Mouse (Mus musculus) heart, embryonic 11.5 days (tissue): ENCODE measurements around the gene Notum. TPM values are rescaled to one million over a fixed set of nuclear protein-coding genes. Genes with fewer than 3 reads are reported as not detected.
A peak's percentile ranks its signal among the peaks of the same experiment; 100 is the strongest.

Experiments
- ATAC-seq: fragments of 200-750 bp; cut with Nextera tagmentation; replicated peaks from 2 replicates; pipeline ENCODE4 v1.8.0; 2017; ENCODE audit warnings: moderate library complexity; ENCODE audit not compliant: insufficient number of reproducible peaks, low FRiP score, low TSS enrichment
- H3K27ac ChIP-seq: fragments of 300-500 bp; sonication (generic); 2 replicates; pipeline ENCODE4 v1.5.1; 2014; ENCODE audit warnings: mild to moderate bottlenecking, low read depth, low read length
- H3K27me3 ChIP-seq: fragments of 300-500 bp; sonication (generic); 2 replicates; pipeline ENCODE4 v1.6.1; 2014; ENCODE audit warnings: mild to moderate bottlenecking, low read length, mixed read lengths; ENCODE audit not compliant: control insufficient read depth, insufficient read depth
- H3K36me3 ChIP-seq: fragments of 300-500 bp; sonication (generic); 2 replicates; pipeline ENCODE4 v1.6.1; 2014; ENCODE audit warnings: mild to moderate bottlenecking, low read length, moderate library complexity, mixed read lengths; ENCODE audit not compliant: control insufficient read depth, insufficient read depth
- H3K4me1 ChIP-seq: fragments of 300-500 bp; sonication (generic); 2 replicates; pipeline ENCODE4 v1.6.1; 2014; ENCODE audit warnings: low read length; ENCODE audit not compliant: control insufficient read depth, insufficient read depth
- H3K4me2 ChIP-seq: fragments of 300-500 bp; sonication (generic); 2 replicates; pipeline ENCODE4 v1.6.1; 2014; ENCODE audit warnings: mild to moderate bottlenecking, moderate library complexity
- H3K4me3 ChIP-seq: fragments of 300-500 bp; sonication (generic); 2 replicates; pipeline ENCODE4 v1.5.1; 2014; ENCODE audit warnings: low read depth, low read length
- H3K9ac ChIP-seq: fragments of 300-500 bp; sonication (generic); 2 replicates; pipeline ENCODE4 v1.6.1; 2014; ENCODE audit warnings: mild to moderate bottlenecking, low read depth, low read length, moderate library complexity
- H3K9me3 ChIP-seq: fragments of 300-500 bp; sonication (generic); replicated peaks from 2 replicates; pipeline ENCODE4 v1.6.1; 2016; ENCODE audit warnings: low read length; ENCODE audit not compliant: control insufficient read depth
- WGBS: fragments of 180-500 bp; shearing (Covaris S2); extraction: QIAGEN DNeasy Blood & Tissue Kit; methylation state at CpG from one replicate; pipeline ENCODE4 v1.1.7; 2014; ENCODE audit not compliant: insufficient replicate concordance; 5-methylcytosine and 5-hydroxymethylcytosine counted together
- polyA plus RNA-seq: library from polyadenylated mRNA; unstranded; fragments of >200 nt; fragmentation: Nextera tagmentation; extraction: Ambion mirVana; gene quantifications from 2 replicates; pipeline ENCODE4 v1.2.1, GENCODE M21; 2014

Gene Notum
- polyA plus RNA-seq, 1 experiment from 2014 or later: 1.5 TPM

GRCm38 (mm10) chr11:120672687-120673593, 12.0 kb upstream of the Notum start, which contains the start of gene Aspscr1:
TSS of gene Aspscr1 (plus strand) at chr11:120672973.
- H3K4me3 ChIP-seq: peak within 1 kb of the TSS; percentile 74
- peak; percentile 97 for ATAC-seq
- no peaks in the 10 kb centered on the region for H3K27me3 ChIP-seq
- peak within 1 kb of the TSS; percentile 90 for H3K9ac ChIP-seq
- no peaks in the 10 kb centered on the region for H3K9me3 ChIP-seq
- no peaks in the 10 kb centered on the region for H3K36me3 ChIP-seq
- peak within 1 kb of the TSS; percentile 89 for H3K27ac ChIP-seq
- H3K4me2 ChIP-seq: peak within 1 kb of the TSS; percentile 86
- peaks cover 8% of the 10 kb centered on the region for H3K4me1 ChIP-seq
- 2% methylated on average over 75 of the region's 83 CpGs for WGBS

- Histone ChIP-seq H3K36me3 (no peaks in the 10 kb centered on the region), H3K9me3 (no peaks in the 10 kb centered on the region), H3K9ac (no peak overlapping the region), H3K4me3 (no peak overlapping the region), H3K27me3 (peaks cover 24% of the 10 kb centered on the region), H3K4me1 (peaks cover 4% of the 10 kb centered on the region; the same call in 1 of the 2 replicates), H3K4me2 (no peak overlapping the region), H3K27ac (no peak overlapping the region)
- WGBS: 1% methylated on average over 3 of the region's 3 CpGs
- no peak for ATAC-seq
Measured at GRCm38 (mm10) chr11:120666617-120667016, 5.6 kb upstream of the Notum start.

- 67% methylated on average over 3 of the region's 3 CpGs for WGBS
Measured at GRCm38 (mm10) chr11:120665406-120665805, 4.4 kb upstream of the Notum start.

GRCm38 (mm10) chr11:120663714-120664113, 2.7 kb upstream of the Notum start:
- H3K36me3 ChIP-seq: no peaks in the 10 kb centered on the region
- WGBS: 87% methylated on average over 5 of the region's 5 CpGs
- no peak overlapping the region for H3K4me3 ChIP-seq
- peaks cover 15% of the 10 kb centered on the region for H3K4me1 ChIP-seq
- no peaks in the 10 kb centered on the region for H3K9me3 ChIP-seq
- no peak overlapping the region for H3K9ac ChIP-seq
- no peak overlapping the region for H3K27ac ChIP-seq
- ATAC-seq: no peak
- peaks cover 53% of the 10 kb centered on the region for H3K27me3 ChIP-seq
- no peak overlapping the region for H3K4me2 ChIP-seq

More at GRCm38 (mm10) chr11:120665406-120665805, 4.4 kb upstream of the Notum start:
- no peak overlapping the region for H3K4me3 ChIP-seq
- no peak for ATAC-seq
- H3K27ac ChIP-seq: no peak overlapping the region
- H3K4me1 ChIP-seq: peaks cover 11% of the 10 kb centered on the region
- H3K9me3 ChIP-seq: no peaks in the 10 kb centered on the region
- no peak overlapping the region for H3K4me2 ChIP-seq
- peaks cover 37% of the 10 kb centered on the region for H3K27me3 ChIP-seq
- H3K9ac ChIP-seq: no peak overlapping the region
- no peaks in the 10 kb centered on the region for H3K36me3 ChIP-seq

GRCm38 (mm10) chr11:120662759-120663158, 1.8 kb upstream of the Notum start:
- no peak overlapping the region for H3K27ac ChIP-seq
- 57% methylated on average over 6 of the region's 6 CpGs for WGBS
- H3K4me2 ChIP-seq: no peak overlapping the region
- no peaks in the 10 kb centered on the region for H3K9me3 ChIP-seq
- ATAC-seq: no peak
- peaks cover 63% of the 10 kb centered on the region for H3K27me3 ChIP-seq
- H3K4me1 ChIP-seq: peaks cover 15% of the 10 kb centered on the region
- no peak overlapping the region for H3K4me3 ChIP-seq
- no peak overlapping the region for H3K9ac ChIP-seq
- H3K36me3 ChIP-seq: no peaks in the 10 kb centered on the region

GRCm38 (mm10) chr11:120660301-120661075, 487 bp downstream of the Notum start:
- H3K4me3 ChIP-seq: peak overlapping the region; percentile 49
- WGBS: under 1% methylated on average over 79 of the region's 95 CpGs
- H3K4me2 ChIP-seq: peak overlapping the region; percentile 81
- no peaks in the 10 kb centered on the region for H3K9me3 ChIP-seq
- peaks cover 83% of the 10 kb centered on the region for H3K27me3 ChIP-seq
- H3K4me1 ChIP-seq: peaks cover 15% of the 10 kb centered on the region
- ATAC-seq: 0 out of 2 replicates have a peak, but pooled peaks have one; percentile 57
- peak overlapping the region; percentile 63 for H3K9ac ChIP-seq
- no peaks in the 10 kb centered on the region for H3K36me3 ChIP-seq
- no peak overlapping the region for H3K27ac ChIP-seq

- peak overlapping the region; percentile 49 for H3K4me3 ChIP-seq
- 5% methylated on average over 50 of the region's 50 CpGs for WGBS
- ATAC-seq: no peak
- no peaks in the 10 kb centered on the region for H3K9me3 ChIP-seq
- peak overlapping the region; percentile 81 for H3K4me2 ChIP-seq
- H3K27ac ChIP-seq: no peak overlapping the region
- no peaks in the 10 kb centered on the region for H3K36me3 ChIP-seq
- H3K4me1 ChIP-seq: peaks cover 15% of the 10 kb centered on the region
- H3K27me3 ChIP-seq: peaks cover 76% of the 10 kb centered on the region
- peak overlapping the region; percentile 63 for H3K9ac ChIP-seq
Measured at GRCm38 (mm10) chr11:120659509-120660300, 1.3 kb downstream of the Notum start.

GRCm38 (mm10) chr11:120658876-120659410, 2.0 kb downstream of the Notum start:
- Histone ChIP-seq H3K9me3 (no peaks in the 10 kb centered on the region), H3K4me2 (peak overlapping the region; percentile 81), H3K9ac (no peak overlapping the region), H3K27me3 (peaks cover 76% of the 10 kb centered on the region), H3K4me3 (peak overlapping the region; percentile 49), H3K4me1 (peaks cover 15% of the 10 kb centered on the region), H3K36me3 (no peaks in the 10 kb centered on the region), H3K27ac (no peak overlapping the region)
- 4% methylated on average over 24 of the region's 24 CpGs for WGBS
- no peak for ATAC-seq
